Mouse (Mus musculus): ENCODE measurements around the gene Miox.

The Miox gene

DNA sequence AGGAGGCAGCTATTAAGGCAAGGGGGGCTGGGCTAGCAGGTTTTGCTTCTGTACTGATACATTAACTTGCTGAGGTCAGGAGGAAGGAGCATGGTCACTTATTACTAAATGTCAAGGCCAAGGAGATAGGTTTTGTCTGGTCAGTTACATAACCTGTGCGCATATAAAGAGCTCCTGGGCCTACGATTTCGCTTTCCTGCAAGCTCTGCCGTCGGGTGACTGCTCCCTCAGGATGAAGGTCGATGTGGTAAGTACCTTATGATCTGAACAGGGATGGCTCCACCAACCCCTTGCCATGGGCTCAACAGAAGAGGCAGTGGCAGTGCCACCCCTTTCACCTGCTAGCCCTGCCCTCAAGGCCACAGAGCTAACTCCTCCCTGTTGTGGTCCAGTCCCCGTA, at the start of gene Miox:
TSS of gene Miox (plus strand) at position 128 of the 400 bp plus-strand sequence.
- no peak for DNase-seq

DNA sequence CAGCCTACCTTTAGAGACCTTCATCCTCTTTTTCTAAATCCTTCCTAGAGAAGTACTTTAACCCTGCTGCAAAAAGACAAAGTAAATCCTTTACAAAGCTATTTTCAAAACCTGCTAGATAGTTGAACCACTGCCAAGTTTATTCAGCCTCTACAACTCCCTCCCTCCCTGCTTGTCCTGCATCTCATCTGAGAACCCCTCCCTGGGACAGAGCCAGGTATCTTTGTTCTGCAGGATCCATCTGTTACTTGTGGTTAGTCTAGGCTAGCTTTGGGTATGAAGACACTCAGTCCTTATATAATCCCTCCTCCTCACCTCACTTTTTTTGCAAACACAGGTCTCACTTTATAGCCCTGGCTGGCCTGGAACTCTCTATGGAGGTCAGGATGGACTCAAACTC, 49.2 kb upstream of the Miox start:
- no peak for DNase-seq

DNA sequence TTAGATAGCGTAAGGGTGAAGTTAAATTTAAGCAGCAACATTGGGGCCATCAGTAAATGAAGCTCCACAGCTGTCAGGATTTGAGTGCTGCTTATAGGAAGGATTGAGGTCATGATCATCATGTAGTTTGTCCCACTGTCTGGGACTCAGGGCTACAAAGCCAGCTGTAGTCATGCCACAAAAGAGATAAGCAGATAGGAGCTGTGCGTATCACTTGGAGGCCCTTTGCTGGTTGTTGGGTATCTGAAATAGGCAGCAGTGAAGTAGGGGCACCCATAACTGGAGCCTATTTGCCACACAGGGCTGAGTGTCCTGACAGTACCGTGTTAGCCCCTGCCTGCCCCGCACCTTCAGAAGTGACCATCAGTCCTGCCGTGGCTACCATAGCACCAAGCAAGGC, 48.7 kb upstream of the Miox start:
- no peak for DNase-seq

- DNase-seq, result no peak
These were observed 48.1 kb upstream of the Miox start for GRCm38 (mm10) chr15:89286114-89286513.

- DNase-seq, result no peak
These were observed 47.6 kb upstream of the Miox start for GRCm38 (mm10) chr15:89286582-89286981.

DNA sequence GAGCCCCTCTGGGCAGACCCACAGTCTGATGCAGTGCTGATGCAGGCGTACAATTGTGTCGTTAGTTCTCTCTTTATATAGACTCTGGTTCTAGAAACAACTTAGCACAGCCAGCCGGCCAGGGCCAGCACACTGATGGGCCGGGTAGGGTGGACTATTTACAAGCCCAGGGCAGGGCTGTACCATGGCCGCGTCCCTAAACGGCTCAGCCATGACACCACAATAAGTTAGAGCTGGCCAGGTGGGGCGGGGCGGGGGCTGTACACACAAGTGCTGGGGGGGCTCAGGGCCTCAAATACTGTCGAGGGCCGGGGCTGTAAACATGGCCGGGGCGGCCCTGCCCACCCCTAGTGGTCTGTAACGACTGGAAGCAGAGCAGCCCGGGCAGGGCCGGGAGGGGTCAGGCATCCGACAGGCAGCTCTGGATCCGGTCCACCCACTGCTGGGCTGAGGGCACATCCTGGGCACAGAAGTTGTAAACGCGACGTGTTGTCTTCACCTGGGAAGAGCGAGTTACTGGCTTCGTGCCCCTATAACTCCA, 45.9 kb upstream of the Miox start:
- DNase-seq, result no peak

- no peak for DNase-seq
These were observed 44.7 kb upstream of the Miox start for GRCm38 (mm10) chr15:89289455-89289854.

- no peak for DNase-seq
These were observed 42.7 kb upstream of the Miox start for GRCm38 (mm10) chr15:89291521-89291920.

DNA sequence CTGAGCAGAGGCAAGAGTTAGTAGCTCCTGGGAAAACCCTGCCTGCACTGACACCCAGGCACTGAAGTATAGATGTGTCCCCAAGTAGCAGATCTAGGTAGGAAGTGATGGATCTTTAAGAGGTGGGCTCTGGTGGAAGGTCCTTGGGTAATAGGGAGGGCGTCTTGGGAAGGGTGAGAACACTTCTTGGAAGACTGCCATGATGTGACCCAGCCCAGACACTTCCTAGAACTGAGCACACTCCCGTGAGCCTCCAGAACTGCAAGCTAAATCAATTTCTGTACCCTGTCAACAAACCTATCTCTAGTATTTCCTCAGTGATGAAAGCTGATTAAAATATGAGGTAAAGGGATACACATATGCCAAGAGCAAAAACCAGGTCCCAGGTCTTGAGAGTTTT, 41.4 kb upstream of the Miox start:
- DNase-seq, result no peak

DNA sequence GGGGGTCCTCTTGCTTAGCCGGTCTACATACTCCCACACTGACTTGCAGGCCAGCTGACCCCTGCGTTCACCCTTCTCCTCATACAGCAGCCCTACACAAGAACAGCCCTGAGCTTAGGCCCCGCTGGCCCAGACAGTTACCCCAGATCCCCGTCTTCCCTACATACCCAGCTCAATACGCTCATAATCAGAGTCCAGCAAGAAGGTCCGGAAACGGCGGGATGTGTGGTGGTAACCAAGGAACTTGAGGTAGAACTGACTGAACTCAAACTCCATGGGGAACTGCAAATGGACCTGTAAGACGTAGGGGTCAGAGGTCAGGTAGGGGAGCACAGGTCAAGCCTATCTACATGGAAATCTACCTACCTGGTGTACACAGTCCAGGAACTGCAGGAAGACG, 40.4 kb upstream of the Miox start:
- DNase-seq, result no peak

DNA sequence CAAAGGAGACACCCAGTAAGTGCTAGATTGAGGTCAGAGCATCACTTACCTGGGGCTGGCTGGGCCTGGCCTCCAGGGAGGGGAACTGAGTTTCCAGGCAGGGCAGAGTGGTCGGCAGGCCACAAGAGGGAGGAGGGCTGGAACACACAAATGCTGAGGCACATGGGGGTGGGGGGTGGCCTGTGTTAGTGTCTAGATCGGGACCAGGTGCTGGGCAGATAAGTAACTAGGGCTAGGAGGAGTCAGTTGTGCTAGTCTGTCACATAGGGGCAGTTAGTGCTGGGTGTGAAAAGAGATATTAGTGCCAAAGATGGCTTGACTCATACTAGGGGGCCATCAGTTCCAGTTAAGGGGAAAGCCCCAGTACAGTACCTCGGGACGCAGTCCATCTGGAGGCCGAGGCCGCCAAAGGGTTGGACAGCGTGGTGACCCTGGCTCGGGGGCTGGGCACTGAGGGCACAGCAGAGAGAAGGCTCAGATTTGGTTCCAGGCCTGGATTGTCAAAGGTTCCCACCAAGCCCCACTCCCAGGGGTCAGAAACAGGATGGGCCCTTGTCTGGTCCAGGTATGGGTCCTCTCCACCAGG, 38.5 kb upstream of the Miox start:
- no peak for DNase-seq

GRCm38 (mm10) chr15:89296465-89296864, 37.7 kb upstream of the Miox start:
- DNase-seq, result peak; percentile 71

DNA sequence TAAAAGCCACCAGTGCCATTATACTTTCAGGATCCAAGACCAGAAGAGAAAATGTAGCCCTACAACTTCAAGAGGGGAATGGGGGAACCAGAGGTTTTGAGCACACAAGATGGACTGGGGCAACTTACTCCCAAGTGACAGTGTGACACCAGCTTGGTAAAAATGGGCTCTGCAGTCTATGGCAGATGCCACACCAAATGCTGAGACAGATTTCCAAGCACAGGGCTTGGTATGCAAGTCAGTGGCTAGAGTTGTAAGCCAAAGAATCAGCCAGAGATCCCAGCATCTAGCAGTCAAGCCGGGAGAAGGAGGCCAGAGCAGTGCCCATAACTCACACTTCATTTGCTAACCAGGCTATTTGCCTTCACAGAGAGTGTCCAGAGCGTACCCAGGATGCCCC, 36.5 kb upstream of the Miox start:
- DNase-seq, result no peak

- DNase-seq, result no peak
These were observed 34.0 kb upstream of the Miox start for GRCm38 (mm10) chr15:89300180-89300579.

GRCm38 (mm10) chr15:89300600-89300999, 33.6 kb upstream of the Miox start:
- DNase-seq, result no peak

GRCm38 (mm10) chr15:89305966-89306365, 28.2 kb upstream of the Miox start:
- no peak for DNase-seq

- no peak for DNase-seq
These were observed 26.7 kb upstream of the Miox start for GRCm38 (mm10) chr15:89307461-89307860.

DNA sequence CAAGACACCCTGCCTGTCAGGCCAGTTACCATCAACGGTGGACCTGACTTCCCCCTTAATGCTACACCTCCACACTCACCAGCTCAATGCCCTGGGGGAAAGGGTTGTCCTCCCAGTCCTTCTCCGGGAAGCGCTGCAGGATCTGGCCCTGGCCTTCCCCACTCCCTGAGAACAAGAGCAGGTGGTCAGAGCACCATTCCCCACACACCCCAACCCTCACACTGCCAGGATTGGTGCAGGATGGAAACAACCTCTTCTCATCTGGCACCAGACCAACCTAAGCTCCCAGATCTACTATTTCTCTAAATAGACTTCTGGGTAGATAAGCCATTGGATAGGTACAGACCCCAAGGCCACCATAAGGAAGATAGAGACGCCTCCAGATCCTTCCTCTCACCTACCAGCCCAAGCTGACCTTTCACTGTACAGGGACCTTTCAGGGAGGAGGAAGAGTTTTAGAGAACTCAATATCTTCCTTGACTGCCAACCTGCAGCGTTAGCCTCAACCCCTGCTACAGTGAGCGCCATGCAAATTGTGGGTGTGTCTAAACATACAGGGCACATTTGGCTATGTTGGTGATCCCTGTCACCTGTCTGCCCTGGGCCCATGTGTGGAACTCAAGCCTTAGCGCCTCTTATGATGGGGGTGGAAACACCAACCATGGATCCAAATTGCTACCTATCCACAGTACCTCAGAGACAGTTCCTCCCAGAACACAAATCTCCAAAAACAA, 25.6 kb upstream of the Miox start:
- DNase-seq, result no peak

GRCm38 (mm10) chr15:89309962-89310498, 24.2 kb upstream of the Miox start:
- peak; percentile 35 for DNase-seq

DNA sequence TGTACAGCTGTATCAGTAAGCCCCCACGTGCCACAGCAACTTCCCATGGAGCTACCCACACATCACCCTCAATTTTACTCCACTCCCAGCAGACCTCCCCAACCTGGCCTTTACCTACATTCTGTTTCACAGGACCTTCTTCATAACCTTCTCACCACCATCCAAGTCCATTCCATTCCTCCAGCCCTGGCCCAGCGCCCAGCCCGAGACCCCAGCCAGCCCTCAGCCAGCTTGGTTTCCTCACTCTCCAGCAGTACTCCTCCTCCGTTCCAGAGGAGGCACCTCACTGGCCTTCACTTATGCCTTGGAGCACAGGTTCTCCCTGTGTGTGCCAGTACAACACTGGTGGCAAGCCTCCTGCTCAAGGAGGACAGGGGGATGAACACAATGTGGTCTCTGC, 20.8 kb upstream of the Miox start:
- no peak for DNase-seq

DNA sequence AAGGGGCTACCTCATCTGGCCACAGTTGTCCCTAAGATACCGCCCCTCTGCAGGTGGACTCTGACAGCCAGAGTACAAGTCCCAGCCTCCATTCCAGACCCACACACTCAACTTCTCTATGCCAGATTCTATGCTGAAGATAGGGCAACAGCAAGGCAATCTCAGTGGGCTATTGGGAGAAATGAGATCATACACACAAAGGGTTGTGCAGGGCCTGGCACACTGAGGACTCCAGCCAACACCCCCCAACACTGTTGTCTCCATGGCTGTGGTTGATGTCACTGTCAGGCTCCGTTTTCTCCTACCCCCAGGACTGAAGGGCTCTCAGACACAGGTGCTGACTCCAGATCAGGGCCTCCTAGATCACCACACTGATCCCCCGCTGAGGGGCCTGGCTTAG, 20.1 kb upstream of the Miox start:
- DNase-seq, result no peak

DNA sequence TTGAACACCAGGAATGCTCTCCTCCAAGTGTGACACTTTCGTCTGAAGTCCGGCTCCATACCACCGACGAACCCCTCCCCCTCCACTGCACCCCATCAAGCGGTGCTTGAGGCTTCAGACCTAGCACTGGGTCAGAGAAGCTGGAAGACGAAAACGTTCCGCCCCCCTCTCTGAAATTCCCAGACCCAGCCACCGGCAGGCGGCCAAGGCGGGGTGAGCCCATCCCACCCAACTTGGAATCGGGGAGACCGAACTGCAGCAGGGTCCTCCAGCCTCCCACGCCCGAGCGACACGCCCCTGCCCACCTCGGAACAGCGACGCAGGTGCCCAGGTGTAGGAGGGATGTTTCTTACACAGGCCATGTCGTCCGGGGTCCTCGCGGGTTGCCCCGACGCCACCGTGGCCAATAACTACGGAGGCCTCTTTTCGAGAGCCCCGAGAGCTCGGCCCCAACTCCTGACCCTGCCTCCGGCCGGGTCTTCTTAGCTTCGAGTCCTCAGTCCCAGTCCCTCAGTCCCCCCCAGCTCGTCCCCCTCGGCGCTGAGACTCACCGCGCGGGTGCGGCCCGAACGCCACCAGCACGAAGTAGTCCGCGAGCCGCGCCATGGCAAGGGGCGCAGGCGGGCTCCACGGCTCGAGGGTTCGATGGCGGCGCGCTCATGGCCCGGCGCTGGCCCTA, 19.5 kb upstream of the Miox start:
- DNase-seq, result peak; percentile 60

DNA sequence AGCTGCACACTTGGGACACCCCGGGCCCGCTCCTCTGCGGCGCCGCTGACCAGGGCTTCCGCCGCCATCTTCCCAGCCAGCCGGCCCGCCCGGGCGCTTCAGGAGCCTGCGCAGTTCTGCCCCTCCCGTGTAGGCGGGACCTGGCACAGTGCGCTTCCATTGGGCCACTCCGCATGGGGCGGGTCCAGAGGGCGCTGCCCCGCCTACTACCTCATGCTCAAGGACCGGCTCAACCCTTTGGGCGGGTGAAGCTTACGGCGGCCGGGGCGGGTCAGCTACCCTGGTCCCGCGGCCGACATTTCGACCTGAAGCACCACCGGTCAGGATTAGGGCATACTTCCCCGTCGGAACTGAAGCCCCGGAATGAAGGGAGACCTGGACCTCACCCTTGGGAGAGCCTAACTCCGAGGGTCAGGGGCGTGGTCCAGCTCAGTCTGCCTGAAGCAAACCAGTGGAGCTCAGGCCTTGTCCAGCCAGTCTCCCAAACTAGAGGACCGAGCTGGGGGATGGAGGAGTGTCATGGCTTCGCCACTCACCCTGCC, 18.9 kb upstream of the Miox start, which contains the start of gene Sbf1:
TSS of gene Sbf1 (minus strand) at position 122 of the 542 bp plus-strand sequence.
- peak; percentile 100 for DNase-seq

Measured in lung, postnatal 10 days (tissue).